Mouse (Mus musculus) cortical plate, adult 2 months (tissue): ENCODE results near the gene Magix.

Experiments used
- CTCF ChIP-seq: fragments of 200-500 bp; IDR thresholded peaks from 2 replicates; pipeline ENCODE4 v1.5.1; 2011; ENCODE audit warnings: mild to moderate bottlenecking, control low read depth, low read length; ENCODE audit not compliant: insufficient read depth; ENCODE audit errors: extremely low read depth
- POLR2A ChIP-seq: fragments of 200-500 bp; IDR thresholded peaks from 2 replicates; pipeline ENCODE4 v1.6.1; 2011; ENCODE audit warnings: mild to moderate bottlenecking, low read length, control low read depth; ENCODE audit not compliant: insufficient read depth; ENCODE audit errors: extremely low read depth

- TF ChIP-seq CTCF: no peak
- TF ChIP-seq POLR2A: no peak
These were observed 43.1 kb upstream of the Magix start for GRCm38 (mm10) chrX:7724135-7724534.
